Comparison of ENCODE assay signal across 24 mouse cellular contexts in genomic region chr15:10103350-10103749, GRCm38 (mm10).
A peak's percentile ranks its signal among the peaks of the same experiment; 100 is the strongest.
DNase-seq lines count a peak whose midpoint lies in the region; ATAC-seq lines count a peak whose summit lies in the region.
"Had no signal": no experiment of that assay in that cellular context is flagged by ENCODE, and none has a peak within 500 bp of the region (broad histone marks: within the 10 kb centered on the region; RNA-seq: fewer than 3 reads in every experiment).

No protein-coding gene starts in this region.

- no peak overlapping the region for H3K4me3 ChIP-seq in forebrain, embryonic 10.5 days
- H3K4me3 ChIP-seq: embryonic facial prominence, embryonic 13.5 days; erythroblast, embryonic 14.5 days; hindbrain, embryonic 10.5 days; limb, embryonic 13.5 days; neural tube, embryonic 12.5 days had no signal

- no peaks in the 10 kb centered on the region for H3K9me3 ChIP-seq in forebrain, embryonic 10.5 days
- H3K9me3 ChIP-seq: embryonic facial prominence, embryonic 13.5 days; hindbrain, embryonic 10.5 days; limb, embryonic 13.5 days; neural tube, embryonic 12.5 days had no signal

- ATAC-seq in megakaryocyte, adult 5-6 weeks (ENCODE audit: poor library complexity, severe bottlenecking) = peak; percentile 99
- peak; percentile 95 for ATAC-seq in neutrophil, adult 5-6 weeks (ENCODE audit: extremely low read depth, insufficient number of reproducible peaks, low FRiP score, poor library complexity, severe bottlenecking)
- ATAC-seq: forebrain, embryonic 14.5 days; hindbrain, embryonic 16.5 days; intestine, embryonic 16.5 days had no signal

- H3K4me1 ChIP-seq in forebrain, embryonic 10.5 days = no peaks in the 10 kb centered on the region
- H3K4me1 ChIP-seq: embryonic facial prominence, embryonic 13.5 days; hindbrain, embryonic 10.5 days; limb, embryonic 13.5 days; neural tube, embryonic 12.5 days had no signal

- peak; percentile 46 for DNase-seq in CD4-positive, CD25-positive, alpha-beta regulatory T cell, adult 2 months (ENCODE audit: low read depth, low spot score)
- DNase-seq in MEL-GATA-1-ER (ENCODE audit: extremely low read depth, low read depth) (peak; percentile 87), liver (no peak)
- no peak for DNase-seq in gastrocnemius, postnatal 25 days
- DNase-seq in forebrain, embryonic 10.5 days (ENCODE audit: extremely low spot score, low spot score) = no peak
- DNase-seq: cerebellum, adult 11 months; cerebellum, postnatal 14 days; embryo, embryonic 11 days; heart, adult 11 months; kidney, postnatal 25 days; lung, embryonic 14.5 days; lung, postnatal 4 days; right cerebral cortex, adult 18-20 months had no signal

- no peaks in the 10 kb centered on the region for H3K36me3 ChIP-seq in forebrain, embryonic 10.5 days (replicated peaks)
- H3K36me3 ChIP-seq: embryonic facial prominence, embryonic 13.5 days; hindbrain, embryonic 10.5 days; limb, embryonic 13.5 days; neural tube, embryonic 12.5 days had no signal

- H3K27ac ChIP-seq in forebrain, embryonic 10.5 days = no peak overlapping the region
- H3K27ac ChIP-seq: embryonic facial prominence, embryonic 13.5 days; hindbrain, embryonic 10.5 days; limb, embryonic 13.5 days; liver, embryonic 14.5 days; neural tube, embryonic 12.5 days had no signal

- WGBS in forebrain, embryonic 10.5 days = 94% methylated on average over 2 of the region's 2 CpGs

- no peaks in the 10 kb centered on the region for H3K27me3 ChIP-seq in forebrain, embryonic 10.5 days (ENCODE audit: poor library complexity, severe bottlenecking)
- H3K27me3 ChIP-seq: embryonic facial prominence, embryonic 13.5 days; limb, embryonic 13.5 days; neural tube, embryonic 12.5 days had no signal

Comparison
In these comparisons a context has a peak if more than half of its experiments do, and no peak if none do; other contexts are left out.
1. DNase-seq: peak in CD4-positive, CD25-positive, alpha-beta regulatory T cell, adult 2 months (single experiment) and MEL-GATA-1-ER (single experiment); none in liver (single experiment), gastrocnemius, postnatal 25 days (single experiment) and forebrain, embryonic 10.5 days (single experiment).